Mouse (Mus musculus): Measurements from ENCODE around the gene Pde4a. TPM values are rescaled to one million over a fixed set of nuclear protein-coding genes. Genes with fewer than 3 reads are reported as not detected.

Gene Pde4a
- polyA plus RNA-seq, 1 experiment from 2014 or later = 17.3 TPM

GRCm38 (mm10) chr9:21231551-21231950, 66.0 kb downstream of the Pde4a start:
- Histone ChIP-seq H3K9ac (ENCODE audit: low read length) (no peak overlapping the region), H3K9me3 (replicated peaks; ENCODE audit: control insufficient read depth, low read length) (no peaks in the 10 kb centered on the region), H3K27ac (ENCODE audit: low read depth, low read length) (no peak overlapping the region), H3K36me3 (ENCODE audit: control insufficient read depth, insufficient read depth, low read length) (peaks cover 55% of the 10 kb centered on the region), H3K27me3 (replicated peaks; ENCODE audit: control insufficient read depth, insufficient read depth, low read length) (no peaks in the 10 kb centered on the region), H3K4me3 (ENCODE audit: low read depth, low read length) (no peak overlapping the region), H3K4me1 (ENCODE audit: control insufficient read depth, insufficient read depth, low read length) (no peaks in the 10 kb centered on the region), H3K4me2 (ENCODE audit: low read length) (no peak overlapping the region)
- WGBS = 66% methylated on average over 23 of the region's 23 CpGs
- DNase-seq (ENCODE audit: low spot score) (no peak), ATAC-seq (no peak)

DNA sequence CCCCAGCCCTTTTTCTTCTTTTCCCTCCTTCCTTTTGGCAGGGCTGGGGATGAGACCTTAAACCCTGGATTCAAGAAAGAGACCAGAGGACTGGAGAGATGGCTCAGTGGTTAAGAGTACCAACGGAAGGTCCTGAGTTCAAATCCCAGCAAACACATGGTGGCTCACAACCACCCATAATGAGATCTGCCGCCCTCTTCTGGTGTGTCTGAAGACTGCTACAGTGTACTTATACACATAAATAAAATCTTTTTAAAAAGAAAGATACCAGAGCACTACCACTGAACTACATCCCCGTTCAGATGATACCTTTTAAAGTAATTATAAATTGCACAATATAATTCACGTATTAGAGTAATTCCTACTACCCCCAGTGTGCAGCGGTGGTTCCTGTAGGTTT, 67.4 kb downstream of the Pde4a start:
- DNase-seq (ENCODE audit: low spot score) = no peak
- 91% methylated on average over 5 of the region's 5 CpGs for WGBS
- Histone ChIP-seq H3K4me1 (ENCODE audit: control insufficient read depth, insufficient read depth, low read length) (peaks cover 10% of the 10 kb centered on the region), H3K9me3 (replicated peaks; ENCODE audit: control insufficient read depth, low read length) (no peaks in the 10 kb centered on the region), H3K27ac (ENCODE audit: low read depth, low read length) (no peak overlapping the region), H3K27me3 (replicated peaks; ENCODE audit: control insufficient read depth, insufficient read depth, low read length) (no peaks in the 10 kb centered on the region), H3K9ac (ENCODE audit: low read length) (no peak overlapping the region), H3K4me3 (ENCODE audit: low read depth, low read length) (no peak overlapping the region), H3K4me2 (ENCODE audit: low read length) (no peak overlapping the region), H3K36me3 (ENCODE audit: control insufficient read depth, insufficient read depth, low read length) (peaks cover 55% of the 10 kb centered on the region)
- no peak for ATAC-seq

GRCm38 (mm10) chr9:21233366-21233765, 67.9 kb downstream of the Pde4a start:
- Histone ChIP-seq H3K9ac (ENCODE audit: low read length) (no peak overlapping the region), H3K27me3 (replicated peaks; ENCODE audit: control insufficient read depth, insufficient read depth, low read length) (no peaks in the 10 kb centered on the region), H3K4me1 (ENCODE audit: control insufficient read depth, insufficient read depth, low read length) (peaks cover 10% of the 10 kb centered on the region), H3K9me3 (replicated peaks; ENCODE audit: control insufficient read depth, low read length) (no peaks in the 10 kb centered on the region), H3K4me3 (ENCODE audit: low read depth, low read length) (no peak overlapping the region), H3K27ac (ENCODE audit: low read depth, low read length) (no peak overlapping the region), H3K4me2 (ENCODE audit: low read length) (no peak overlapping the region), H3K36me3 (ENCODE audit: control insufficient read depth, insufficient read depth, low read length) (peaks cover 55% of the 10 kb centered on the region)
- 92% methylated on average over 29 of the region's 29 CpGs for WGBS
- DNase-seq (ENCODE audit: low spot score) (no peak), ATAC-seq (no peak)

DNA sequence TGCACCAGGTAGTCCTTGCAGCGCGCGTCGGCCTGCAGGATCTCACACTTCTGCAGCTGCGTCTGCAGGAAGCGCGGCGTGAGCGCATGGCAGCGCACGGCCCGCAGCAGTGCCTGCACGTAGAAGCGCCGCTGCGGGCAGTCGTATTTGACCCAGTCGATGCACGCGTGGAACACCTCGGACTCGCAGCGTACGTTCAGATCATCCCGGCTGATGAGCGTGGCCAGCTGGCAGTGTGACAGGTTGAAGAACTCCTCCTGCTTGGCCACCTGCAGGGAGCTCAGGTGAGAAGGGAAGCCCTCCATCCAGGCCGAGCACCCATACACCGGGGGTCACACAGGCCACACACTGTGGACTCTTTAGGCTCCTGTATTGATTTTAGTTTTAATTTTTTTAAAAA, 68.3 kb downstream of the Pde4a start:
- H3K27me3 ChIP-seq (replicated peaks; ENCODE audit: control insufficient read depth, insufficient read depth, low read length) = no peaks in the 10 kb centered on the region
- WGBS = 85% methylated on average over 28 of the region's 28 CpGs
- no peak overlapping the region for H3K27ac ChIP-seq (ENCODE audit: low read depth, low read length)
- no peaks in the 10 kb centered on the region for H3K9me3 ChIP-seq (replicated peaks; ENCODE audit: control insufficient read depth, low read length)
- DNase-seq (ENCODE audit: low spot score) (no peak), ATAC-seq (no peak)
- H3K4me3 ChIP-seq (ENCODE audit: low read depth, low read length) = no peak overlapping the region
- peaks cover 10% of the 10 kb centered on the region for H3K4me1 ChIP-seq (ENCODE audit: control insufficient read depth, insufficient read depth, low read length)
- H3K4me2 ChIP-seq (ENCODE audit: low read length) = no peak overlapping the region
- no peak overlapping the region for H3K9ac ChIP-seq (ENCODE audit: low read length)
- peaks cover 55% of the 10 kb centered on the region for H3K36me3 ChIP-seq (ENCODE audit: control insufficient read depth, insufficient read depth, low read length)

GRCm38 (mm10) chr9:21235341-21235740, 69.8 kb downstream of the Pde4a start:
- DNase-seq (ENCODE audit: low spot score) (no peak), ATAC-seq (no peak)
- H3K36me3 ChIP-seq (ENCODE audit: control insufficient read depth, insufficient read depth, low read length) = peaks cover 40% of the 10 kb centered on the region
- H3K4me1 ChIP-seq (ENCODE audit: control insufficient read depth, insufficient read depth, low read length) = peaks cover 13% of the 10 kb centered on the region
- H3K4me3 ChIP-seq (ENCODE audit: low read depth, low read length) = no peak overlapping the region
- H3K27ac ChIP-seq (ENCODE audit: low read depth, low read length) = no peak overlapping the region
- no peak overlapping the region for H3K9ac ChIP-seq (ENCODE audit: low read length)
- 86% methylated on average over 4 of the region's 4 CpGs for WGBS
- no peaks in the 10 kb centered on the region for H3K27me3 ChIP-seq (replicated peaks; ENCODE audit: control insufficient read depth, insufficient read depth, low read length)
- H3K9me3 ChIP-seq (replicated peaks; ENCODE audit: control insufficient read depth, low read length) = no peaks in the 10 kb centered on the region
- no peak overlapping the region for H3K4me2 ChIP-seq (ENCODE audit: low read length)

DNA sequence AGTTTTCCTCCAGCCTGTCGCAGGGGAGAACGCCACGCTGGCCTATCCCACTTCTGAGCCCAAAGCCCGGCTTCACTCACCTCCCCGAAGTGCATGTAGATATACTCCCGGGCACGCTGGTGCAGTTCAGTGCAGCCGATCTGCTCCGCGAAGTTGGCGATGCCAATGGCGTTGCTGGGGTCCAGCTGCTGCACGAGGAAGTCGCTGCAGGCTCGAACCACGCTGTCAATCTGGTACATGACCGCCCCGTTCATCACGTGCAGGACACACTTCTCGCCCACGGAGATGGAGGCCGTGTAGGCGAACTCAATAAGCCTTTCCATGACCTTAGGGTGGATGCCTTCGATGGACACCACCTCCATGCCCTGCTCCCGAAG, 71.5 kb downstream of the Pde4a start:
- Histone ChIP-seq H3K9me3 (replicated peaks; ENCODE audit: control insufficient read depth, low read length) (no peaks in the 10 kb centered on the region), H3K9ac (ENCODE audit: low read length) (peak overlapping the region; percentile 98; the same call in 1 of the 2 replicates), H3K27ac (ENCODE audit: low read depth, low read length) (no peak overlapping the region), H3K36me3 (ENCODE audit: control insufficient read depth, insufficient read depth, low read length) (peaks cover 26% of the 10 kb centered on the region), H3K4me2 (ENCODE audit: low read length) (peak overlapping the region; percentile 85), H3K27me3 (replicated peaks; ENCODE audit: control insufficient read depth, insufficient read depth, low read length) (no peaks in the 10 kb centered on the region), H3K4me3 (ENCODE audit: low read depth, low read length) (peak overlapping the region; percentile 89; the same call in 1 of the 2 replicates), H3K4me1 (ENCODE audit: control insufficient read depth, insufficient read depth, low read length) (peaks cover 13% of the 10 kb centered on the region)
- DNase-seq (ENCODE audit: low spot score) (no peak), ATAC-seq (no peak)
- 89% methylated on average over 25 of the region's 25 CpGs for WGBS

- H3K4me2 ChIP-seq (ENCODE audit: low read length) = peak overlapping the region; percentile 85
- H3K27me3 ChIP-seq (replicated peaks; ENCODE audit: control insufficient read depth, insufficient read depth, low read length) = peaks cover 4% of the 10 kb centered on the region
- H3K36me3 ChIP-seq (ENCODE audit: control insufficient read depth, insufficient read depth, low read length) = peaks cover 23% of the 10 kb centered on the region
- DNase-seq (ENCODE audit: low spot score) (peak; percentile 58), ATAC-seq (peak; percentile 13; the same call in 1 of the 2 replicates)
- H3K4me1 ChIP-seq (ENCODE audit: control insufficient read depth, insufficient read depth, low read length) = peaks cover 13% of the 10 kb centered on the region
- peak overlapping the region; percentile 81 for H3K27ac ChIP-seq (ENCODE audit: low read depth, low read length)
- H3K9ac ChIP-seq (ENCODE audit: low read length) = peak overlapping the region; percentile 98
- 25% methylated on average over 19 of the region's 19 CpGs for WGBS
- H3K4me3 ChIP-seq (ENCODE audit: low read depth, low read length) = peak overlapping the region; percentile 89
- no peaks in the 10 kb centered on the region for H3K9me3 ChIP-seq (replicated peaks; ENCODE audit: control insufficient read depth, low read length)
These were observed 72.0 kb downstream of the Pde4a start for GRCm38 (mm10) chr9:21237368-21238003.

- Histone ChIP-seq H3K4me1 (ENCODE audit: control insufficient read depth, insufficient read depth, low read length) (peaks cover 13% of the 10 kb centered on the region), H3K36me3 (ENCODE audit: control insufficient read depth, insufficient read depth, low read length) (peaks cover 20% of the 10 kb centered on the region), H3K27ac (ENCODE audit: low read depth, low read length) (peak overlapping the region; percentile 81), H3K9ac (ENCODE audit: low read length) (peak overlapping the region; percentile 98), H3K4me2 (ENCODE audit: low read length) (peak overlapping the region; percentile 85), H3K9me3 (replicated peaks; ENCODE audit: control insufficient read depth, low read length) (no peaks in the 10 kb centered on the region), H3K4me3 (ENCODE audit: low read depth, low read length) (peak overlapping the region; percentile 89), H3K27me3 (replicated peaks; ENCODE audit: control insufficient read depth, insufficient read depth, low read length) (peaks cover 11% of the 10 kb centered on the region)
- ATAC-seq (no peak), DNase-seq (ENCODE audit: low spot score) (no peak)
- WGBS = 2% methylated on average over 31 of the region's 31 CpGs
These were observed 72.7 kb downstream of the Pde4a start for GRCm38 (mm10) chr9:21238004-21238732.
